Mouse (Mus musculus) MEL (cell line): ENCODE data around the gene Ippk.

ENCODE experiments used
- CTCF ChIP-seq, 3 experiments: IDR thresholded peaks in 2 of 3; conservative IDR thresholded peaks in 1 of 3; 2 replicates each; pipeline ENCODE4 v1.5.1; 2011 to 2012; ENCODE audit warnings: low read length in 3 of 3, low read depth in 2 of 3, mild to moderate bottlenecking in 2 of 3, improper control_type of control experiment in 1 of 3, inconsistent platforms in 1 of 3, mixed read lengths in 1 of 3, moderate library complexity in 1 of 3; ENCODE audit not compliant: control insufficient read depth in 1 of 3, insufficient read depth in 1 of 3, poor library complexity in 1 of 3, severe bottlenecking in 1 of 3
- EP300 ChIP-seq, 2 experiments: IDR thresholded peaks; 2 replicates each; pipeline ENCODE4 v1.6.1; 2011; ENCODE audit warnings: improper control_type of control experiment in 2 of 2, low read length in 2 of 2, low read depth in 1 of 2, mild to moderate bottlenecking in 1 of 2
- POLR2AphosphoS5 ChIP-seq: IDR thresholded peaks from 2 replicates; pipeline ENCODE4 v1.6.1; 2012; ENCODE audit warnings: low read depth, borderline replicate concordance, mild to moderate bottlenecking, inconsistent platforms, low read length, moderate library complexity, mixed read lengths
- RCOR1 ChIP-seq: IDR thresholded peaks from 2 replicates; pipeline ENCODE4 v1.6.1; 2012; ENCODE audit warnings: low read depth, mild to moderate bottlenecking, inconsistent platforms, low read length, improper control_type of control experiment
- TCF12 ChIP-seq: IDR thresholded peaks from 2 replicates; pipeline ENCODE4 v1.6.1; 2014; ENCODE audit warnings: low read depth, mild to moderate bottlenecking, inconsistent platforms, low read length, improper control_type of control experiment, moderate library complexity

DNA sequence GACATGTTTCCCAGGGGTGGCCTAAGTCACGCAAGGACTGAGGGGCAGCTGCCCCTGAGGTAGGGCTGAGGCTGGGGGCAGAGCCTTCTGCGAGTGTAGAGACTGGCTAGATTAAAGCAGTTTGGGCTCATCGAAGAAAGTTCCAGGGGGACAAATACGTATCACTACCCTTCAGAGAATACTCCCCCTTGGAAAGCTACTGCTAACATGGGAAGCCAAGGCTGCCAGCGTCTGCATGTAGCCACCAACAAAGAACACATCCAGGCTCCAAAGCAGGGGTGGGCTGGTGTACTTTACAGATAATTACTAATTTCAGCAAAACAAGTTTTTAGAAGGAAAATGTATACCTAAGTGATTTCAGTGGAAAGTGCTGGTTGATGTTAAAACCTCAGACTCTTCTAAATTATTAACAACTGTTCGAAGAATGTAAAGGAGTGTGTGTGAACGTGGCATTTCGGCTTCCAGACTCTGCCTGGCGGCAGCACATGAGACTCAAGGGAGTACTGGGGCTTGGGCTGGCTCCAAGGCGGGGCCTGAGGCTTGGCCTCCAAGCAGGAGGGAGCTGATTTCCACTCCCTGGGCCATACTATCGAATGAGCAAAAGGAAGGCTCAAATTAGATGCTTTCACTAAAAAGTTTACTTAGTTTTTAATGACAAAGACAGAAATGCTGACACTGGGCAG, 45.5 kb downstream of the Ippk start:
- TF ChIP-seq CTCF (IDR thresholded peaks at IDR 0.05 in 2 of 3, conservative IDR thresholded peaks at IDR 0.05 in 1 of 3; ENCODE audit: control insufficient read depth in 1 of 3, insufficient read depth in 1 of 3, low read depth in 2 of 3, low read length in 3 of 3, poor library complexity in 1 of 3, severe bottlenecking in 1 of 3), result no peak
- TF ChIP-seq POLR2AphosphoS5, result no peak
- no peak for TF ChIP-seq TCF12
- TF ChIP-seq EP300 (IDR thresholded peaks at IDR 0.05; ENCODE audit: low read depth in 1 of 2, low read length in 2 of 2), result no peak
- no peak for TF ChIP-seq RCOR1
